Mouse (Mus musculus) adrenal gland, adult (tissue): ENCODE measurements around the gene Tmem161b.

ENCODE experiments used
- DNase-seq, 2 experiments: peaks; one replicate each; pipeline ENCODE4 v3.0.0; 2022 to 2023; ENCODE audit warnings: low spot score in 1 of 2; ENCODE audit not compliant: inconsistent age in 2 of 2

Gene Tmem161b

DNA sequence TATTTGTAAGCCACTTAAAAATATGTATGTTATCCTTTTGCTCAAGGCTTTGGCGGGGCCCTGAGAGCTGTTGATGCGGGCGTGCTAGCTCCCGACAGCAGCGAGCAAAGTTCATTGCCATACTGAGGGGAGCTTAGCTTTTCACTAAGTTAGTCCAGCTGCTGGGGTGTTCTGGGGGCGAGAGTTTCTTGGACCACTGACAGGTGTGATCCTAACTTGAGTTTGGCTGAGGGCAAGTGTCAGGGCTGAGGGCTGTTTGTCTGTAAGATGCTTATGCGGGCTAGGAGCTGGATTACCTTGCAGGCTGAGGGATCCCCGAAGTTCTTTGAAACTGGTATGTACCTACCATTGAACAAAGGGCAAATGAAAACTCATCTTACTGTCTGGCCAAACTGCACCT lies 123.0 kb downstream of the Tmem161b start:
- no peak for DNase-seq
